Mouse (Mus musculus) layer of hippocampus, postnatal 10 days (tissue): ENCODE results near the gene Tmem156. TPM values are rescaled to one million over a fixed set of nuclear protein-coding genes. Genes with fewer than 3 reads are reported as not detected.

Experiments
- total RNA-seq, 2 experiments: library from RNA; stranded (reverse); gene quantifications; 2 replicates each; pipeline ENCODE4 v1.2.3; 2021

The Tmem156 gene
- total RNA-seq, 2 experiments from 2014 or later = 0.38 to 0.55 TPM

Other genes with a start within 250 kb of the Tmem156 start
- under 1 TPM; 0.54 to 0.57 TPM for gene Tlr1, start 158.6 kb downstream of the Tmem156 start, total RNA-seq
- 1 to 10 TPM; 1.3 to 1.4 TPM for gene Tlr6, start 132.0 kb downstream of the Tmem156 start, total RNA-seq
- 1 to 10 TPM; 5.3 to 5.8 TPM for gene Fam114a1, start 122.1 kb downstream of the Tmem156 start, total RNA-seq
- 100 to 1,000 TPM in 1 of 2 experiments, 10 to 100 TPM in 1; 92.8 to 100 TPM for gene Klhl5, start 15.4 kb upstream of the Tmem156 start, total RNA-seq
- gene Wdr19, start 107.6 kb upstream of the Tmem156 start, total RNA-seq = 10 to 100 TPM; 16.7 to 20.8 TPM
- gene Rfc1, start 243.5 kb upstream of the Tmem156 start, total RNA-seq = 10 to 100 TPM; 26.6 to 29.5 TPM